Mouse (Mus musculus) ovary, adult 2 months (tissue): Measurements from ENCODE around the gene Kncn. TPM values are rescaled to one million over a fixed set of nuclear protein-coding genes. Genes with fewer than 3 reads are reported as not detected.

ENCODE experiments used
- polyA plus RNA-seq: library from polyadenylated mRNA; depleted of rRNA; stranded (reverse); fragments of >200 nt; gene quantifications from 2 replicates; pipeline ENCODE4 v1.2.3, GENCODE M21; 2012; rRNA removed

Gene Kncn
- polyA plus RNA-seq = 0.07 TPM in 1 of 2 replicates, not detected in the other

DNA sequence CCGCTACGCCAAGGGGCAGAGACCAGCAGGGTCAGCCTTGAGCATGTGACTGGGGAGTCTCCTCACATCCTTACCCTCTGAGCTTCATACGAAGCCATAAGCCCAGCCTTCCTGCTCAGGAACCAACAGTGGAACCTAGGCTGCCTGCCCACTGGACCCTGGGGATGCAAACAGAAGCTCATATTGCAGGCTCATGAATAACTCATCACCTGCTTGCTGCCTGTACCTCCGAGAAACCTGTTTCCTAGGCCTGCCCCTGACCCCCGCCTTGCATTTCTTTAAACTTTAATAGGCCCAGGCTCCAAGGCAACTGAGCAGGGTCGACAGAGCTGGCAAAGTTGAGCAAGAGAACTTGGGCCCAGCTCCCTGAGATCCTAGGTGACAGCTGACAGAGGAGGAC lies at the start of gene Kncn:
Kncn (plus strand) TSS at position 379 of the 400 bp plus-strand sequence.

DNA sequence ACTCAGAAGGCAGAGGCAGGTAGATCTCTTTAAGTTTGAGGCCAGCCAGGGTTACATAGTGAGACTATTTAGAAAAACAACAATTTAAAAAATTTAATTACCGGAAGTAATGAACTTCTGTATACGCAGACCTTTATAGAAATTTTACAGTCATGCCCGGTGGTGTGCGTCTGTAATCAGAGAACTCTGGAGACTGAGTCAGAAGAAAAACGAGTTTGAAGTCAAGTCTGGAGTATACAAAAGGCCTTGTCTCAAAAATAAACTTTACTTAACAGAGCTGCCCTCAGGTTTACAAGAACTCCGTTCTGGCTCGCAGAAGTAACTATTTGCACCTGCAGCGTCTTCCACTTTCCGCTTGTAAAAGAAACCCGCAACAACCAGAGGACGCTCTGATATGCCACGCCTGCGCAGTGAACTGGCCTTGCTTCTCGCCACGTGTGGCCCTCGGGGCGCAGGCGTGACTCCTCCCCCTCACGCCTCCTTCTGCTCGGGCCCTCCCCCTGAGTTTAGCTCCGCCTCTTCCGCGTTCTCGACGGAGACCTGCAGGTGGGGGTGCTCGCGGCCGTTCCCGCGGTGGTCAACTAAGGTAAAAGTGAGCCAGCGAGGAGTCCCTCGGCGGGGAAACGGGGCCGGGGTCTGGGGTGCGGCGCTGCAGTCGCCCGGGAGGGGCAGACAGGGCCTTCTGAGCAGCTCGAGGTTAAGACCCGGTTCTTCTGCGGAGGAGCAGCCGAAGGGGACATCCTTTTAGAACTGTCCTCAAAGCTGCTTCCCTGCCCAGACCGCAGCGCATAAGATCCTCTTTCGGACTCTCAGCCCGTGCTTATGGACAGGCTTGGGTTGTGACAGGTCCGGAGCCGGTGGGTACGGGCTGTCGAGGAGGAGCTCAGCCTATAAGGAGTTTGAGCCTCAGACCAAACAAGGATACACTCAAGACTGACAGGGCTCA lies 45.2 kb upstream of the Kncn start, which contains the start of gene Mknk1:
Mknk1 (plus strand) TSS at position 503 of the 946 bp plus-strand sequence.

DNA sequence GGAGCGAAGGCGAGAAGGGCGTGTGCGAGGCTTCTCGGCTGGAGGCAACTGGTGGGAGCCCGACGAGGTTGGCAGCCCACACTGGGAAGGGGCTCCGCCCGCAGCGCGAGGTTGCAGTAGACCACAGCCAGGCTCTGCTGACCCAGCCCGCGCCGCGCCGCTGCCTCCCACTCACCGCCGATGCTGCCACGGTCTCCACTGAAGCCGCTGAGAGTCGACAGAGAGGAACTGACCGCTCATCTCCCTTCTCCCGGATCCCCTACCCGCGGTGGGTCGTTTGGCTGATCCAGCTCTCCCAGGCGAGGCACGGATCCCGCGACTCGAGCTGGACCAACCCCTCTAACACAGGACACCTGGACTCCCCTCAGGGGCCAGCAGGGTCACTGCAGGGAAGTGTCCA lies 6.4 kb downstream of the Kncn start, which contains the start of gene 6430628N08Rik:
6430628N08Rik (plus strand) TSS at position 113 of the 400 bp plus-strand sequence.

Other genes with a start within 250 kb of the Kncn start
- 17.8 and 18.7 TPM in 2 replicates for gene Cyp4b1, start 236.7 kb upstream of the Kncn start, polyA plus RNA-seq
- gene Efcab14, start 146.7 kb upstream of the Kncn start, polyA plus RNA-seq = 29.5 and 33.5 TPM in 2 replicates
- gene Tex38, start 103.4 kb upstream of the Kncn start, polyA plus RNA-seq = 0.21 and 0.38 TPM in 2 replicates
- 74.9 and 134 TPM in 2 replicates for gene Atpaf1, start 99.6 kb upstream of the Kncn start, polyA plus RNA-seq
- 49.3 and 54.2 TPM in 2 replicates for gene Mob3c, start 56.3 kb upstream of the Kncn start, polyA plus RNA-seq
- gene Mknk1, start 45.2 kb upstream of the Kncn start, polyA plus RNA-seq = 54.0 and 58.6 TPM in 2 replicates
- gene 6430628N08Rik, start 6.3 kb downstream of the Kncn start, polyA plus RNA-seq = not detected in 2 replicates
- 0.15 and 0.16 TPM in 2 replicates for gene Dmbx1, start 55.5 kb downstream of the Kncn start, polyA plus RNA-seq
- 11.5 and 18.0 TPM in 2 replicates for gene Faah, start 133.5 kb downstream of the Kncn start, polyA plus RNA-seq
- 8.4 and 9.2 TPM in 2 replicates for gene Nsun4, start 169.5 kb downstream of the Kncn start, polyA plus RNA-seq
- 31.1 and 52.0 TPM in 2 replicates for gene Uqcrh, start 190.7 kb downstream of the Kncn start, polyA plus RNA-seq
- 214 and 217 TPM in 2 replicates for gene Lrrc41, start 190.9 kb downstream of the Kncn start, polyA plus RNA-seq
- gene Rad54l, start 239.3 kb downstream of the Kncn start, polyA plus RNA-seq = 1.9 and 3.0 TPM in 2 replicates
- 58.1 and 58.2 TPM in 2 replicates for gene Pomgnt1, start 239.4 kb downstream of the Kncn start, polyA plus RNA-seq